Mouse (Mus musculus): ENCODE measurements around the gene Tfip11. TPM values are rescaled to one million over a fixed set of nuclear protein-coding genes. Genes with fewer than 3 reads are reported as not detected.
A peak's percentile ranks its signal among the peaks of the same experiment; 100 is the strongest.

Tfip11 gene
- total and polyA plus RNA-seq, 3 experiments: 8.8 to 28.6 (median 23.8) TPM

GRCm38 (mm10) chr5:112382641-112383330 lies 56.6 kb downstream of the Tfip11 start:
- no peak for TF ChIP-seq CTCF (conservative IDR thresholded peaks at IDR 0.05 in 1 of 2, IDR thresholded peaks at IDR 0.05 in 1 of 2; ENCODE audit: low read depth in 2 of 2, low read length in 2 of 2)
- no peak for TF ChIP-seq USF1 (IDR thresholded peaks at IDR 0.05; ENCODE audit: low read depth, low read length)
- no peak for TF ChIP-seq IRF4 (IDR thresholded peaks at IDR 0.05; ENCODE audit: low read depth, low read length)
- TF ChIP-seq NRF1 (IDR thresholded peaks at IDR 0.05; ENCODE audit: low read depth, low read length): no peak
- no peak for TF ChIP-seq CHD2 (IDR thresholded peaks at IDR 0.05; ENCODE audit: low read length)
- DNase-seq (ENCODE audit: extremely low read depth): no peak
- in situ Hi-C loops (cut with MboI; ENCODE audit: low pct_ligation_motif_present, low pct_unique_long_range_greater_than_20kb, low sequenced_read_pairs): no loop called here
- Histone ChIP-seq H3K27ac (ENCODE audit: insufficient read depth, low read depth) (no peak overlapping the region), H3K4me2 (ENCODE audit: insufficient read depth, low read depth, poor library complexity, severe bottlenecking) (no peak overlapping the region), H3K4me1 (ENCODE audit: control insufficient read depth in 1 of 2, insufficient read depth in 2 of 2) (no peaks in the 10 kb centered on the region), H3K27me3 (replicated peaks) (peaks cover 2% of the 10 kb centered on the region), H3K36me3 (replicated peaks in 1 of 2; ENCODE audit: control insufficient read depth in 1 of 2, insufficient read depth in 1 of 2, low read length in 1 of 2) (peaks cover 19 to 40% of the 10 kb centered on the region in 2 experiments), H3K4me3 (replicated peaks in 1 of 3; ENCODE audit: low read depth in 2 of 3, low read length in 2 of 3, poor library complexity in 1 of 3) (no peak overlapping the region), H3K79me2 (replicated peaks; ENCODE audit: control insufficient read depth, extremely low read depth, insufficient read depth, poor library complexity, severe bottlenecking) (no peaks in the 10 kb centered on the region), H3K9ac (ENCODE audit: insufficient read depth, low read depth) (no peak overlapping the region), H3K9me3 (replicated peaks; ENCODE audit: low read length) (no peaks in the 10 kb centered on the region)
- dilution Hi-C loops (cut with MboI; ENCODE audit: extremely low pct_ligation_motif_present, extremely low pct_unique_long_range_greater_than_20kb, low sequenced_read_pairs): no loop called here

DNA sequence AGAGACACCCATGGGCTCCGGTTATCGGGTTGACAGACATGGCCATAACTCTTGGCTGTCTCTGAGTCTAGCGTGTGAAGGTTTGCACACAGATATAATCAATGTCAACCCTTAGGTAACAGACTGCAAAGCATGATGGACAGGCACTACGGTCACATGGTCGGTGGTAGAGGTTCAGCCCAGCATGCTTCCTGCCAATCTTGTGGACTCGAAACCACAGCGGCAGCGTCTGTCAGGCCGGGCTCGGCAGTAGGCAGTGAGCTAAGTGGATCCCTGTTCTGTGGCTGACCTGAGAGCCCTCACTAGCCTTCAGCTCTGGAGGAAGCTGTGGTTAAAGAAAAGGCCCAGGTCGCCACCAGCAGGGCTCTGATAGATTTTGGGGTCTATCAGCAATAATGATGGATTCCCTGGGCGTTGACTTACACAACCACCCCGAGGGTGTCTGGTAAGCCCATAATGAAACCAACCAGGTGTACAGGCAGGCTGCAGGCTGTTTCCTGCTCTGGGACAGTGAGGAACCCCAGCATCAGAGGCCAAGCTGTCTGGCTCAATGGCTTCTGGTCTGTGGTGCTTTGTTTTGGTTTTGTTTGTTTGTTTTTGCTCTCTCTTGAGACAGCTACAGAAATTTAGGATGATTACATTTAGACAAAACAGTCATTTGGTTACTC lies 58.8 kb downstream of the Tfip11 start:
- no peaks in the 10 kb centered on the region for H3K79me2 ChIP-seq (replicated peaks; ENCODE audit: control insufficient read depth, extremely low read depth, insufficient read depth, poor library complexity, severe bottlenecking)
- H3K36me3 ChIP-seq (replicated peaks in 1 of 2; ENCODE audit: control insufficient read depth in 1 of 2, insufficient read depth in 1 of 2, low read length in 1 of 2): peaks cover 4 to 19% of the 10 kb centered on the region in 2 experiments
- in situ Hi-C loops (cut with MboI; ENCODE audit: low pct_ligation_motif_present, low pct_unique_long_range_greater_than_20kb, low sequenced_read_pairs): no loop called here
- DNase-seq (ENCODE audit: extremely low read depth): no peak
- H3K9me3 ChIP-seq (replicated peaks; ENCODE audit: low read length): no peaks in the 10 kb centered on the region
- no peak overlapping the region for H3K27ac ChIP-seq (ENCODE audit: insufficient read depth, low read depth)
- no peak overlapping the region for H3K9ac ChIP-seq (ENCODE audit: insufficient read depth, low read depth)
- peaks cover 17% of the 10 kb centered on the region for H3K27me3 ChIP-seq (replicated peaks)
- no peak overlapping the region for H3K4me3 ChIP-seq (replicated peaks in 1 of 3; ENCODE audit: low read depth in 2 of 3, low read length in 2 of 3, poor library complexity in 1 of 3)
- TF ChIP-seq CHD2 (IDR thresholded peaks at IDR 0.05; ENCODE audit: low read length) (no peak), ZC3H11A (IDR thresholded peaks at IDR 0.05; ENCODE audit: low read depth, low read length) (no peak), MAFK (IDR thresholded peaks at IDR 0.05; ENCODE audit: insufficient replicate concordance, low read length) (no peak), NELFE (IDR thresholded peaks at IDR 0.05; ENCODE audit: low read depth, low read length) (no peak), BHLHE40 (IDR thresholded peaks at IDR 0.05; ENCODE audit: low read depth, low read length) (no peak)
- dilution Hi-C loops (cut with MboI; ENCODE audit: extremely low pct_ligation_motif_present, extremely low pct_unique_long_range_greater_than_20kb, low sequenced_read_pairs): no loop called here
- H3K4me1 ChIP-seq (ENCODE audit: control insufficient read depth in 1 of 2, insufficient read depth in 2 of 2): no peaks in the 10 kb centered on the region
- H3K4me2 ChIP-seq (ENCODE audit: insufficient read depth, low read depth, poor library complexity, severe bottlenecking): no peak overlapping the region

DNA sequence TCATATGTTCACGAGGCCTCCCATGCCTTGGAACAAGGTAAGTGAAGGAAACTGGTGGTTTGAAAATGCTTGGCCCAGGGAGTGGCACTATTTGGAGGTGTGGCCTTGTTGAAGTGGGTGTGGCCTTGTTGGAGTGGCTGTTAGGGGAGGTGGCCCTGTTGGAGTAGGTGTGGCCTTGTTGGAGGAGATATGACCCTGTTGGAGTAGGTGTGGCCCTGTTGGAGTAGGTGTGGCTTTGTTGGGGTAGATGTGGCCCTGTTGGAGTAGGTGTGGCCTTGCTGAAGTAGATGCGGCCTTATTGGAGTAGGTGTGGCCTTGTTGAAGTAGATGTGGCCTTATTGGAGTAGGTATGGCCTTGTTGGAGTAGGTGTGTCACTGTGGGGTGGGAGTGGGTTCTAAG lies 59.8 kb downstream of the Tfip11 start:
- Histone ChIP-seq H3K4me3 (replicated peaks in 1 of 3; ENCODE audit: low read depth in 2 of 3, low read length in 2 of 3, poor library complexity in 1 of 3) (no peak overlapping the region), H3K36me3 (replicated peaks in 1 of 2; ENCODE audit: control insufficient read depth in 1 of 2, insufficient read depth in 1 of 2, low read length in 1 of 2) (peaks cover 3 to 8% of the 10 kb centered on the region in 2 experiments)
- DNase-seq (ENCODE audit: extremely low read depth): peak; percentile 25

More for the DNA sequence above, 59.8 kb downstream of the Tfip11 start:
- Histone ChIP-seq H3K9me3 (replicated peaks; ENCODE audit: low read length) (no peaks in the 10 kb centered on the region), H3K27ac (ENCODE audit: insufficient read depth, low read depth) (no peak overlapping the region), H3K9ac (ENCODE audit: insufficient read depth, low read depth) (no peak overlapping the region), H3K4me2 (ENCODE audit: insufficient read depth, low read depth, poor library complexity, severe bottlenecking) (no peak overlapping the region), H3K4me1 (ENCODE audit: control insufficient read depth in 1 of 2, insufficient read depth in 2 of 2) (no peaks in the 10 kb centered on the region), H3K27me3 (replicated peaks) (peaks cover 24% of the 10 kb centered on the region), H3K79me2 (replicated peaks; ENCODE audit: control insufficient read depth, extremely low read depth, insufficient read depth, poor library complexity, severe bottlenecking) (no peaks in the 10 kb centered on the region)
- in situ Hi-C loops (cut with MboI; ENCODE audit: low pct_ligation_motif_present, low pct_unique_long_range_greater_than_20kb, low sequenced_read_pairs): no loop called here
- TF ChIP-seq TCF12 (IDR thresholded peaks at IDR 0.05; ENCODE audit: low read depth, low read length) (no peak), RAD21 (IDR thresholded peaks at IDR 0.05; ENCODE audit: low read depth, low read length) (no peak), ZKSCAN1 (IDR thresholded peaks at IDR 0.05; ENCODE audit: borderline replicate concordance, low read depth, low read length) (no peak), ZMIZ1 (IDR thresholded peaks at IDR 0.05; ENCODE audit: low read depth, low read length) (no peak), BHLHE40 (IDR thresholded peaks at IDR 0.05; ENCODE audit: low read depth, low read length) (no peak), JUND (conservative IDR thresholded peaks at IDR 0.05; ENCODE audit: low read depth, low read length) (no peak), SIN3A (IDR thresholded peaks at IDR 0.05; ENCODE audit: low read length) (no peak), ELF1 (IDR thresholded peaks at IDR 0.05; ENCODE audit: low read depth, low read length) (no peak), CHD1 (IDR thresholded peaks at IDR 0.05; ENCODE audit: low read depth, low read length) (no peak), MAX (IDR thresholded peaks at IDR 0.05; ENCODE audit: low read length) (no peak)
- dilution Hi-C loops (cut with MboI; ENCODE audit: extremely low pct_ligation_motif_present, extremely low pct_unique_long_range_greater_than_20kb, low sequenced_read_pairs): no loop called here

All from CH12.LX (cell line).